Mouse (Mus musculus): ENCODE results near the gene Csnk1g2.

- no peak for TF ChIP-seq POLR2A (IDR thresholded peaks at IDR 0.05; ENCODE audit: extremely low read depth, insufficient read depth, low read length)
- no peak for TF ChIP-seq CTCF (IDR thresholded peaks at IDR 0.05; ENCODE audit: extremely low read depth, insufficient read depth, low read length)
Observed at GRCm38 (mm10) chr10:80655406-80656129, 32.9 kb downstream of the Csnk1g2 start.

Data from cortical plate, adult 2 months (tissue).